Mouse (Mus musculus) small intestine, adult 2 months (tissue): Measurements from ENCODE around the gene Usp4.

Experiments
- CTCF ChIP-seq: fragments of 200-500 bp; IDR thresholded peaks from 2 replicates; pipeline ENCODE4 v1.5.1; 2012; ENCODE audit warnings: low read depth, mild to moderate bottlenecking, control low read depth, inconsistent platforms, low read length, moderate library complexity, mixed read lengths; ENCODE audit not compliant: insufficient replicate concordance, insufficient read length; ENCODE audit errors: extremely low read depth
- POLR2A ChIP-seq: fragments of 200-500 bp; IDR thresholded peaks from 2 replicates; pipeline ENCODE4 v1.6.1; 2012; ENCODE audit warnings: low read depth, mild to moderate bottlenecking, control low read depth, inconsistent platforms, low read length, moderate library complexity

- TF ChIP-seq POLR2A (no peak), CTCF (no peak)
Observed at GRCm38 (mm10) chr9:108428384-108428783, 80.7 kb downstream of the Usp4 start, which contains the start of gene Ccdc36.
